Mouse (Mus musculus) layer of hippocampus, adult 9-11 months (tissue): ENCODE measurements around the gene Zfp422.

Experiments used
- DNase-seq: peaks from one replicate; pipeline ENCODE4 v3.0.0; 2022

The Zfp422 gene

GRCm38 (mm10) chr6:116628539-116629171 lies at the start of gene Zfp422:
TSS of gene Zfp422 (minus strand) at chr6:116628999.
- peak; percentile 37 for DNase-seq

GRCm38 (mm10) chr6:116677321-116677720 lies 48.5 kb upstream of the Zfp422 start:
- DNase-seq: no peak

DNA sequence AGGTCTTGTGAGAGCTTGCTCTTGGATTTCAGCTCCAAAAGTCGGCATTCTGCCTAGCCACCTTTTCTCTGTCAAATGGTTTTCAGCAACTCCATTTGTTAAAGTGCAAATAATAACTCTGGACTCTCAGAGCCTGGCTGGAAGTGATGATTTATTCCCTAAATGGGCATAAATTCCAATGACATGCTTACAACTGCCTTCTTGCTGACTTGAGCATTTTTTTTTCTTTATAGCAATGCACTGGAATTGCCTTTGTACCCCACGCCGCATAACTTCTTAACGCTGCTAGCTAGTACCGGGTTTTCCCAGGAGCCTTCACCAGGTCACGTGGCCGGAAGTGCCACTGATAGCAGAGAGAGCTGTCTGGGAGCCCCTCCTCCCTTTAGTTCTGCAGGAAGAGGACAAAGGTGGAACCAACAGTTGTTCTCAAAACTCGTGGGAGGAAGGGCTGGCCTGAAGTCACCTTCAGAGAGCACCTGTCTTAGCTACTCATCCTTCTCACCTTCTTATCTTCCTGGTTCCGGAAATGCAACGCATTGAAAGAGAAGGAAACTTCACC lies 47.6 kb upstream of the Zfp422 start:
- DNase-seq: no peak

GRCm38 (mm10) chr6:116674283-116674886 lies 45.6 kb upstream of the Zfp422 start:
- no peak for DNase-seq

- peak; percentile 82 for DNase-seq
Observed at GRCm38 (mm10) chr6:116673471-116674282, 44.9 kb upstream of the Zfp422 start, which contains the start of gene Rassf4. TSS of gene Rassf4 (minus strand) at chr6:116673952.

DNA sequence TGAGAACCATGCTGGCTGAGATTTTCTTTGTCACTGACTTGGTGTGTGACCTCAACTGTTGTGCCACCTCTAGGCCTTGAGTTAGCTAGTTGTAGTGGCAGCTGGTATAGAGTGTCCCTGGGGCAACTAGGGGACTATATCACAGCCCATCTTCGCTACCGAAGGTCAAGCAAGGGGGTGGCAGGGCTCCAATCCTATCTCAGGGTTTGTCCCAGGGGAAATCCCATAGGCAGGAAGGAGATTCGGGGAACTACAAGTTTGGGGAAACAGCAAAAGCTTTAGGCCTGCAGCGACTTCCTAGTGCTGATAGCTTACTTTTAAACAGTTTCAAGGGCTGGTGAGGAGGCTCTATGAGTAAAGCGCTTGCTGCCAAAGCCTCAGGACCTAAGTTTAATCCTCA lies 43.5 kb upstream of the Zfp422 start:
- DNase-seq: no peak

DNA sequence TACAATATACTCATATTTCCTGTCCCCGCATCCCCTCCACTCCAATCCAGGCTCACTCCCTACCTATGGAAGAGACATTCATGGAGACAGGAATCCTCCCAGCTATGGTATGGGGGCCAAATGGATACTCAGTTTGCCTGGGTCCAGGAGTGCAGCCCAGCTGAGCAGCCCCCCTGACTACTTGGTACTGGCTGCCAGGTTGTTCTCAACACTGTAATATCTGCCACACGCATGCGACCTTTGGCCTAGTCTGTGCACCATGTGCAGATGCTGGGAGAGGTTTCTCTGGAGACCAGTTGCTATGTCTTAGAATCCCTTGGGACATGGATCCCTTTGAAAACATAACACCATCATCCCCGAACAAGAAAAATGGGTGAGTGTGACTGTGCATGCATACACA lies 43.0 kb upstream of the Zfp422 start:
- no peak for DNase-seq

- DNase-seq: no peak
Observed at GRCm38 (mm10) chr6:116671031-116671430, 42.2 kb upstream of the Zfp422 start.

DNA sequence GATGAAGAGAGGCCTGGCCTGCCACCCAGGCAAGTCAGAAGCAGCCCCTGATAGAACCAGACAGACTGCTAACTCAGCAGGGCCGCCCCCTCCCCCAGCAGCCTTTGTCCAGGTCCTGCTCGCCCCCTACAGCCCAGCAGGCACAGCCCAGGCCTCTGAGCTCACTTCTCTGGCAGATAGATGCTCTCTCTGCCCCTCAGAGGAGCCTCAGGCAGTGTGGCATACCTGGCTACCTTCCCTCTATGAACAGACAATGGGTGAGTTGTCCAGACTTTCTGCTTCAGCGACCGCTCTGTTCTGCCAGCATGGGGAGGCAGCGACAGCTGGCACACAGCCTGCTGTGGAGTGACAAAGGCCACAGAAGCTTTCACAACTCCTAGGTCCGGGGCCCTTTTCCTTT lies 41.3 kb upstream of the Zfp422 start:
- peak; percentile 48 for DNase-seq

GRCm38 (mm10) chr6:116668682-116669470 lies 40.1 kb upstream of the Zfp422 start:
- no peak for DNase-seq

- DNase-seq: no peak
Observed at GRCm38 (mm10) chr6:116667382-116667781, 38.6 kb upstream of the Zfp422 start.

- DNase-seq: no peak
Observed at GRCm38 (mm10) chr6:116666892-116667291, 38.1 kb upstream of the Zfp422 start.

DNA sequence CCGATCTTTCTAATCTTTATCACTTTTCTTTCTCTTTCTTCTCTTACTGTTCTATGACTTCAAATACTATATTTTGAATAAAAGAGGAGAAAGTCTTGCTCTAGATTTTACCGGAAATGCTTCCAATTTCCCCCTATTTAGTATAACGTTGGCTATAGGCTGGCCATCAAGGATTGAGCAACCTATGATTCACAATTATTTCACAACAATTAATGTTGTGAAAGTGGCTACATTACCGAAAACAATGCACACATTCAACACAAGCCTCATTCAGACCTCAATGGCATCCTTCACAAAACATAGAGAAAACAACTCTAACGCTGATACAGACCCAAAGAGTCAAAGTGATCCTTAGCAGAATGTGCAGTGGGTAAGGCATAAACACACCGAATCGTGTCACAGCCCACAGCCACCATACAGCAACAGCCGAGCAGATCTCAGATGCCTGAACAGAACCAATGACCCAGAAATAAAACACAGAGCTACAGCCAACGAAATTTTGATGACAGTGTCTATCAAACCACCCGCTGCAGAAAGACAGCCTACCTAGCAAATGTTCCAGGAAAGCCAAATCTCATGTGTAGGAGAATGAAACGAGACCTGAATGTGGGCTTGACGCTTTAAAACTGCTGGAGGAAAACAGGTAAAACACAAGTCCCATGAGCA lies 37.4 kb upstream of the Zfp422 start:
- no peak for DNase-seq

GRCm38 (mm10) chr6:116664830-116665229 lies 36.0 kb upstream of the Zfp422 start:
- no peak for DNase-seq

DNA sequence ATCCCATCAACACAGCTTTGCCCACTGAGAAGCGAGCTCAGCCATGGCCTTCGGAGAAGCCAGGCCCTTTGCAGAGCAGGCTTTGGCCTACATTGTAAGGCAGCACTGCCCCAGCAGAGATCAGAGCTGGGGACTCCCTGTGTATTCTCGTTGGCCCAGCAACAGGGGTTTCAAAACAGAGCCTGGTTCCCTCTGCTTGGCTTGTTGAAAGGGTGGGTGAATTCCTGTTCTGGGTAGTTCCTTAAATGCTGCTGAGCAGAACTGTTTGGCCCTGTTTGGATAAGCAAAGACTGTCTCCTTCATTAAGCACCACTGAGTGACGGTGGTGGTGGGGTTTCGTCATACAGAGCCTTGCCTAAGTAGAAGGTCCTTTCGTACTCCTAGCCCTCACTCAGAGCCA lies 35.2 kb upstream of the Zfp422 start:
- DNase-seq: no peak

- DNase-seq: no peak
Observed at GRCm38 (mm10) chr6:116663364-116663763, 34.6 kb upstream of the Zfp422 start.

GRCm38 (mm10) chr6:116653684-116654454 lies 25.1 kb upstream of the Zfp422 start:
- DNase-seq: no peak

GRCm38 (mm10) chr6:116653191-116653590 lies 24.4 kb upstream of the Zfp422 start:
- DNase-seq: no peak

- no peak for DNase-seq
Observed at GRCm38 (mm10) chr6:116651437-116652118, 22.8 kb upstream of the Zfp422 start.

GRCm38 (mm10) chr6:116650406-116650805 lies 21.6 kb upstream of the Zfp422 start, which contains the start of gene Depp1:
TSS of gene Depp1 (plus strand) at chr6:116650609.
- no peak for DNase-seq

- DNase-seq: no peak
Observed at GRCm38 (mm10) chr6:116649811-116650210, 21.0 kb upstream of the Zfp422 start.
